Mouse (Mus musculus) heart, adult 18-20 months (tissue): ENCODE data around the gene Olfr643. TPM values are rescaled to one million over a fixed set of nuclear protein-coding genes. Genes with fewer than 3 reads are reported as not detected.

Source experiments
- DNase-seq, 2 experiments: peaks; one replicate each; pipeline ENCODE4 v3.0.0; 2021 to 2022; ENCODE audit warnings: mixed read lengths in 1 of 2
- long read RNA-seq, 2 experiments: library from polyadenylated mRNA; stranded (forward); transcript quantifications; one replicate each; pipeline ENCODE4 v2.0.0; 2021
- total RNA-seq, 2 experiments: library from RNA; stranded (reverse); gene quantifications; 2 replicates each; pipeline ENCODE4 v1.2.3; 2021

Gene Olfr643
- total RNA-seq = not detected
- long read RNA-seq, experiment 1 = 0 reads
- long read RNA-seq, experiment 2 = 0 reads

DNA sequence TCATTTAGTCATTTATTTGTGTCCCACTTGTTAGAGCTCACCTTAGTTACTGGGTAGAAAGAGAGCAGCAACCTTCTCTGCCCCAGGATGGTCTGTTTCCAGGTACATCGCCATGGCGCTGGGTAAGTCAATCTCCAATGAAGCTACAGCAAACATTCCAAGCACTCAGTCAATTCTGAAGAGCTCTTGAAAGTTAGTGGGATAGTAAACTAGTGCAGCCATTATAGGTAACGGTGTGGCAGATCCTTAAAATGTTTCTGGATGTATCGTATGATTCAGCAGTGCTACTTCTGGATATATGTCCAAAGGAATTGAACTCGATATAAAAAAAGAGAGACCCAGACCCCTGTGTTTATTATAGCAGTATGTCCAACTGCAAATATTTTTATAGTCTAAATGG, at the start of gene Olfr643:
Olfr643 (minus strand) TSS at position 101 of the 400 bp plus-strand sequence.
- no peak for DNase-seq

DNA sequence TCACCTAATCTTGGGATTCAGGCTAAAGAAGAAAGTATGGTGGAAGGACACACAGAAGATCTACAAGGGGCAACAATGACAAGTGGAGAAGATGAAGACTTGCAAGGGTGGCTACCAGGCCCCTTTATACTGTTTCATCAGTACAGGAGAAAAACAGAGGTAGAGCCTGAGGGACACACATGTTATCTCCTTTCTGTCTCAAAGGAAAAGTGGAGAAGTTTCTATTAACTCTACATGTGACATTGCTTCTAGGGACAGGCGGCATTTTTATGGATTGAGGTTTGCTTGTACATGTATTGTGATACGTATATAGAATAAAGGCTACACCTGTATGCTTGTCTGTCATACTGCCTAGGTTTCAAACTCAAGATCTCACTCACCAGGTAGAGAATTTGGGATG, 46.1 kb upstream of the Olfr643 start, which contains the start of gene Olfr648:
Olfr648 (minus strand) TSS at position 101 of the 400 bp plus-strand sequence.
- no peak for DNase-seq

DNA sequence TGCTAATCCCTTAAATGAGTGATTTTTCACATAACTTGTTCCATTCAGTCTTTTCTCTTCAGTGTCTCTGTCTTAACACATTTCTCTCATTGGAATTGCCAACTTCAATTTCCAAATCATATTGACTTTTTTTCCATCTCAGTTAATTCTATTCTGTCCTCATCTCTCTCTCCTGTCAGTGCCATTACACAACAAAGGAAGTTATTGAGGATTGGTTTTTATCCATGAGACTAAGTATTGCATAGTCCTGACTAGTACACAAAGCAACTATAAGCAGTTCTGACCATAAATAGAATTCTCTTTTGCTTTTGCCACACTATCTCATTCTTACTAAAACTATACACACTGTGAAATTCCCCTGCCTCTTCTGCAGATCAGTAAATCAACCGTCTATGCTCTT, 41.9 kb upstream of the Olfr643 start:
- DNase-seq = no peak

DNA sequence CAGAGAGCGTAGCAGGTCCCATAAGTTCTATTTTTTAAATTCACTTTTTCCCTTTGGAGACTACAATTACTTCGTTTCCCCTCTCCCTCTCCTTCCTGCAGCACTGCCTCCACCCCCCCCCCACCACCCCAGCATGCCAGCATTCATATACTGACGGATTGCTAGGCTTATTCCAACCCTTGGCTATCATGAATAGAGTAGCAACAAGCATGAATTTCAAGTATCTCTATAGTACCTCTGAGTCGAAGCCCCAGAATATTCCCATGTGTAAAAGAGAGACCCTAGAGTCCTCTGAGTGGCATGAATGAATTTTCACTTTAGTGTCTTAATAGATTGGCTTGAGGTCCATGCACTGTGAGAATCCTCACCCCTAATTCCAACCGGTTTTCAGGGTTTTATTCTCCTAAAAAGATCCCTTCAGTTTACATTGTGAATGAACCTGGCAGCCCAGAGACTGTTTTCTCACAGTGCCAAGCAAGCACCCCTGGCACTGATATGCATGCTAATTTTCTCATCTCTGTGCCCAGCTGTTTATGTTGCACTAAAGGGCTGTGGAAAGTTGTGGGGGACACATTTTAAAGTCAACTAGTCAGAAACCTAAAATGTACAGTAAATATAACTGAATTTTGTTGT, 41.3 kb upstream of the Olfr643 start:
- no peak for DNase-seq

DNA sequence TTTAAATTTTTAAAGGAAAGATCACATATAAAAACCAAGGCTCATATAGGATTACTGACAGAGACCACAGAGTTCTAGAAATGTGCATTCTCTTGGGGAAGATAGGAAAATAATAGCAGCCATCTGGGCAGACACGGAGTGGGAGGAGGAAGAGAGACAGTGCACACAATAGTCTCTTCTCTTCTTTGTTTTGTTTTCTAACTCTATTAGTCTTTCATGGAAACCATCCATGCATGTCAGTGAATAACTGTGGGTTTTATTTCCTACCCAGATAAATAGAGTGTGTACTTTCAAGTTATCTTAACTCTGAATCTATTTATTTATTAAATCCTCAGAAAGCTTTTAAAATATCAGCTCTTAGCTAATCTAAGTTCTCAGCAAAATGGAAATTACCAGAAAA, 37.9 kb upstream of the Olfr643 start:
- no peak for DNase-seq

DNA sequence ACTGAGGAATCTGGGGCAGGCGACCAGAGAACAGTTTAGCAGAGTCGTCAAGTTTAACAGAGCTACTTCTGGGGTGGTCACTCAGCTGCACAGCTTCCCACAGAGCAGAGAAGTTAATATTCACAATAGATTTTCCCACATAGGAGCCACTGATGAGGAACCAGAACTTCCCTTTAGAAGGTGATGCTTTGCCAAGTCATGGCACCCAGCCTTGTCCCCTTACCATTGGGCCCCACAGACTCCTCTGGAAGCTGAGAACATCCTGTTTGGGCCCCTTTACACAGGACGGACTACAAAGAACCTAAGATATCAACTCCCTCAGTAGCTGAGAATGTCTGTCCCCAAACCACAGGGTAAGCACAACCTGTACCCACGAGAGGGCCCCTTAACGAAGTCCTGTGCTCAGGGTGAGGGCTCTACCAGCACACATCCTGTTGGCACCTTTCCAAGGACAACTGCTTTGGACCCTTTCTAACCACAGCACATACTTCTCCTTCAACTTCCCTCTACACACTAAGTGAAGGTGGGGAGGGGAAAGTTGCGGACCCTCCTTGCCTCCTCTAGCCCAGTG, 32.5 kb upstream of the Olfr643 start:
- no peak for DNase-seq

DNA sequence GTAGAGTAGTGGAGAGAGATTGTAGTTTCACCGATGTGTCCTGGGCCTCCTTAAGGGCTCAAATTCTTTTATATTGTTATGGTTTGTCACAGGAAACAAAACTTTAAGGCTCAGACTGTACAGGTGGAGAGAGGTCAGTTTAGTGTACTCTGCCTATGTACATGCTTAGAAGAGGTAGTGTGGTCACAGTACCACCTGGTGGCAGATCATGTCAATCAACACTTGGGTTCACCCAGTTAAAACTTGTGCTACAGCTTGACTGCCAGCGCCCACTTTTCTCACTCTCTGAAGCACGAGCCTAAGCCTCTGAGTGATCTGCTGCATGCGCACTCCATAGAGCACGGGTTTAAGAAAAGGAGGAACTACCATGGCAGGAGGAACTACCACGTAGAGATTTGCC, 29.9 kb upstream of the Olfr643 start:
- no peak for DNase-seq

DNA sequence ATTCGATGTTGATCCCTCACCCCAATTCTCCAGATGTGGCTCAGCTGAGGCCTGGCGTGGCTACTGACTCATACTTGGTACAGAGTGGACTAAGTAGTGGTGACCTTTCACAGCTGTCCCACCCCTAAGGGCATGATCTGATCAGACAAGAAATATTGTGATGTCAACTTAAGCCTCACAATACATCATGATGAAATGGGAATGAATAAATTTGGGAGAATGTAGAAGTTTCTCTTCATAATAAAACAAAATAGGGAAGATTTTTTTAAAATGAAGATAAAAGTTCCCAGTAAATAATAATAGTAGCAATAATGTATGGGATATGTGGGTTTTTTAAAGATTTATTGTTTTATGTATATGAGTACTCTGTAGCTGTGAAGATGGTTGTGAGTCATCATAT, 13.3 kb upstream of the Olfr643 start, which contains the start of gene Ubqlnl:
Ubqlnl (minus strand) TSS at position 101 of the 400 bp plus-strand sequence.
- no peak for DNase-seq

DNA sequence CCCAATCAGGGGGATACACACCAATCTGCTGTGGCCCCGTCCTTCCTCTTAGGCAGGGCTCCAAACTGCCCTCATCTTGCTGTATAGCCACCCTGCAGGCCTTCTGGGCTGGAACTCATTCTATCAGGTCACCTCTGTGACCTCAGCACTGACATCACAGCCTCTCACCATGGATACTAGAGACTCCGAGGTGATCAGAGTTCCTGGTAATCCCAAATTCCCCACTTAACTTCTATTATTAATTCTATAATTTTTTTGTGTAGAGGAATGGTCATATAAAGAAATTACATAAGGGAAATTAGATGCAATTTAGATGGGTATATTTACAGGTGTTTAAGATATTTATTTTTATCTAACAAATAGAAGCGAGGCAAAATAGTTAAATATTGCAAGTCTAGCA, 6.0 kb upstream of the Olfr643 start, which contains the start of gene Ubqln3:
Ubqln3 (minus strand) TSS at position 101 of the 400 bp plus-strand sequence.
- DNase-seq = no peak

DNA sequence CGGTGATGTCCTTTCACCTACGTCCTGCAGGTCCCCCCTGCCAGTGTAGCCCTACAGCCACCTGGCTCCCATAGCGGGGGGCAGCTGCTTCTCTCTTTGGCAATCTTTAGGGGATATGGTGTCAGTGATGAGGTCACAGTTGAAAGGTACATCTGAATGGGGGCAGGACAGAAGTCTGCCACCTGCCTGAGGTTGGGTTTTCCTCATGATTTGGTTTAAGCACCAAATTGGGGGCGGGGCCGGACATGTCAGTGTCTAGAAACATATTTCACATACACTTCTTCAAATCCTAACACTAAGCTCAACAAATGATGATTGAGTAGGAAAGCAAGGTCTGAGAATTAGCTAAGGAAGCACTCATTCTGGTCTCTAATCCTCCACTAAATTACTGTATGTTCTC, 7.5 kb downstream of the Olfr643 start, which contains the start of gene Ubqln5:
Ubqln5 (minus strand) TSS at position 101 of the 400 bp plus-strand sequence.
- DNase-seq = no peak

DNA sequence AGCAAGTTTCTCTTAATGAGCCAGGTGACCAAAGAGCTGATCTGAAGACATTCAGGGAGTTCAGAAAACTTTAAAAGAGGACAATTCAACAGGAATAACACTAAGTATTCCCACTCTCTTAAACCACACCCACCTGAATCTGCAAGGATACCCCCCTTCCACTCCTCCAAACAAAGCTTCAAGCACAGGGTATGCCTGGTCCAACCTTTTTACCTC, 32.5 kb downstream of the Olfr643 start, which contains the start of gene Olfr646:
Olfr646 (plus strand) TSS at position 117 of the 216 bp plus-strand sequence.
- no peak for DNase-seq

DNA sequence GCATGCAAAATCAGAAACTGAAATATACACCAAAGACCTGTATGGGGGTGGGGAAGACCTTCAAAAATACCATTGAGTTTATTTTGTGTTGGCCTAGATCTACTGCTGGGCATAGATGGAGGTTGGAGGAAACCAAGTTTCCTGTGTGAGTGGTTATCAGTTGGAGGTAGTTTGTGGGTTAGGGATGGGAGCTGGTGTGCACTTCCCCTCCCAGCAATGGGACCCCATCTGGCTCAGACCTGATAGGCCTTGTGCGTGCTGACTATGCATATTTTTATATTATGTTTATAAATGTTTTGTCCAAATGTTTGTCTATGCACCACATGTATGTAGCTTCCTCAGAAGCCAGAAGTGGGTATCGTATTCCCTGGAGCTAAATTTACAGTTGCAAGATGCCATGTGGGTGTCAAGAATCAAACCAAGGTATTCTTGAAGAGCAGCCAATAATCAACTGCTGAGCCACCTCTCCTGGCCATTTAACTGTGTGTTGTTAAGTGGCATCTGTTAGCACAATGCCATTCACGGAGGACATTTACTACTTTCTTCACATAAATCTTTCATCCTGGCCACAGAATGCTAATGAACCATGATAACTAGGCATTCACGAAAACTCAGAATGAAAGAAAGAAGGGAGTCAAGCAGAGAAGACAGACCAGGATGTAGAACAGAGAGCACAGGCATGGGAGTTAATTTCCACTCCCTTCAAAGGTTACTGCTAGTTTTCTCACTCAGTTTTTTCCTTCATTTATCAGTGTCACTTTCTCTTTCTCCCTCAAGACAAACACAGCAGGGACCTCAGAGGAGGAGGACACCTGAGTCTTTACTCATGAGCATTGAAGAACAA, 33.1 kb downstream of the Olfr643 start:
- DNase-seq = no peak

DNA sequence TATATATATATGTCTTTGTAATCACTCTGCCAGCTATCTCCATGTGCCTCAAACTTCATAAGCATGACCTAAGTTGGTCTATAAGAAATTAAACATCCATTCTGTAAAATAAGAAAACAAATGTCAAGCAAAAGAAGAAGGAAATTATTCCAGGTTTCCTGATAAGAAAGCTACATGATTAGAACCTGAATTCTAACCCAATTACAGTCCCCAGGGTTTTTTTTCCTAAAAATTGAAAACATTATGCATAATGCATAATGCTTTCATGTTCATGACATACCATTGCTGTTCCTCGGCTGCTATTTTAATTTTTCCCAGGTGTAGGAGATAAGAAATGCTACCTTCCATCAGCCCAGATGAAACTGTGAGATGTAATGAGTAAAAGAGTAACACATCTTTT, 51.8 kb downstream of the Olfr643 start, which contains the start of gene Olfr645:
Olfr645 (minus strand) TSS at position 101 of the 400 bp plus-strand sequence.
- no peak for DNase-seq

DNA sequence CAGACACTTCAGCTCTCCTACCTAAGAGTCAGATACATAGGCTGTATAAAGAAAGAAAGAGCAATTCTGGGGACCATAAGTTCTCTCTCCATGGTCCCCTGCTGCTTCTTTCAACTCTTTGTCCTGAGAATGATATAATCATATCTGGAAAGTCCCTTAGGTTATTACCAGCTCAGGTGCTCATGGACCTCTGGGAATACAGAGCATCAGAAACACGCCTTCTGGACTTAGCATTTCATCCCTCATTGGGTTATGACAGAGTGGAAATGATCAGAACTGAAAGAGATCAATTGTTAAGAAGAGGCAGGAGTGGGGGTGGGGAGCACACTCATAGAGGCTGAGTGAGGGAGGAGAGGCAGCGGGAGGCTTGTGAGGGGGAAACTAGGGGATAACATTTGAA, 65.4 kb downstream of the Olfr643 start, which contains the start of gene Olfr644:
Olfr644 (minus strand) TSS at position 101 of the 400 bp plus-strand sequence.
- DNase-seq = no peak

DNA sequence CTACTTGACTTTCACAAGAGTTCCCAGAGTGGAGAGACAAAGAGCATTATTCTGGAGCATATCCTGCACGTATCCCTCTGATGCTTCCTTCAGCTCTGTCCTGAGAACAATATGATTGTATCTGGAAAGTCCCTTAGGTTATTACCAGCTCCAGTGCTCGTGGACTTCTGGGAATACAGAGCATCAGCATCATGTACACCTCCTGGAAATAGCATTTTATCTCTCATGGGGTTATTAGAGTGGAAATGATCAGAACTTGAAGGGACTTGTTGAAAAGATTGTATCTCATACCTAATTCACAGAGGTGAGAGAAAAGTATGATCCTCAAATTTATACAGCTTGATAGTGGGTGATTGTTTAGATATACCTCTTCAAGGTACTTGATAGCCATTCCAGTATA, 75.9 kb downstream of the Olfr643 start, which contains the start of gene 4930516K23Rik:
4930516K23Rik (minus strand) TSS at position 101 of the 400 bp plus-strand sequence.
- DNase-seq = no peak

DNA sequence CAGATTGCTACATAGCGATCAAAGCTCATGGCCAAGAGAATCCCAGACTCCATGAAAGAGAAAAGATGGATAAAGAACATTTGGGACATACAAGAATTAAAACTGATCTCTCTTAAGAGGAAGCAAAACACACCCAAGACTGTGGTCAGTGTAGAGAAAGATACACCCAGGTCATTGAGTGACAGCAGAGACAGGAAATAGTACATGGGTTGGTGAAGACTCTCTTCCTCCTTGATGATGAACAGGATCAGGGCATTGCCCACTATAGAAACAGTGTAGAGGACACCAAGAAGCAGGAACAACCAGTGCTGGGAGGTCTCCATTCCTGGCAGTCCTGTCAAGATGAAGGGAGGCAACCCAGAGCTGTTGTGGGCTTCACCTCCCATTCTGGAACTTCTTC, 78.0 kb downstream of the Olfr643 start:
- DNase-seq = no peak

DNA sequence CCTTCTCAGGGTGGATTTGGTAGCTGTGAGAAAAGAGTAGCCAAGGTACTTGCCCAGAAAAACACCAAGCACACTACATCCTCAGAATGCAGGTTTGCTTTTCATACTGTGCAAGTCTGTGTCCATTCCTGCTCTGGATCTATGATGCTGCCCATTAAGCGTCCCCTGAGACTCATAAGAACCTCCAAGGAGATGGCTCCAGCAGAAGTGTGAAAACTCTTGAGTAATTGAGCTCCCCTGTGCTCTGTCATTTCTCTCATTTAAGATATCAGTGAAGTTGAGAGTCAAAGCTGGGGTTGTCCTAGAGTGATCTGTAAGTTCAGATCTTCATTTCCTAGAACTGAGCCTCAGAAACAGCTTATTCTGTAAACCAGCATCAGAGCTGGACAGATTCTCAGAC, 84.6 kb downstream of the Olfr643 start, which contains the start of gene Olfr642:
Olfr642 (minus strand) TSS at position 101 of the 400 bp plus-strand sequence.
- DNase-seq = no peak

DNA sequence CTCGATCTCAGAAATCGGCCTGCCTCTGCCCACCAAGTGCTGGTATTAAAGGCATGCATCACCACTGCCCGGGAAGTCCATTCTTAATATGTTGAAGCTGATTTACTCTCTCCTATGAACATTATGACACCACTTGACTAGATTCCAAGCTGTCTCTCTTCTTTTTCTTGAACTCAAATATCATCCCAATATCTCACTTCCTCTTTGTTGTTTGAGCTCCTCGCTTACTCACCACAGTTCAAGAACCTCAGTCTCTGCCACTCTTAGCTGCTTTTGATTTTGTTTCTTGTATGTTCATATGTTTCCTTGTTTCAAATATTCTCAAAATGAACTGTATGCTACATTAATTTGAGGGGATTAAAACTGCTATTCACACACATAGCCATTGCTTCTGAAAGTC, 86.5 kb downstream of the Olfr643 start:
- DNase-seq = no peak

DNA sequence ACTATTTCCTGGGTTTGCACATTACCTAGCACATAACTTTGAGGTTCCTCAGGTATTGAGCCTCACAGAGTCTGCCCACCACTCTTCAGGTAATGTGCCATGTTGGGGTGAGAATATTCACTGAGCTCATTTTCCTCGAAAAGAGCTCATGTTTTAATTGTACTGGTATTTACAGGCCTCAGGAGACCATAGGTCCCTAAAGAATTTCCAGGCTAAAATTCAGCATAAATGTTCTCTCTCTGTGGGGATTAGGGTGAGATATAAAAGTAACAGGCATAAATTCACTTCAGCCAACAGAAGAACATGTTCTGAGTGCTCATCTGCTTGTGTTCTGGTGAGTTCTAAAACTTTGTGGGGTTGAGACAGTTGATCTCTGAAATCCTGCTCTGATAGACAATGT, 102.1 kb downstream of the Olfr643 start, which contains the start of gene Olfr641:
Olfr641 (plus strand) TSS at position 301 of the 400 bp plus-strand sequence.
- DNase-seq = no peak

DNA sequence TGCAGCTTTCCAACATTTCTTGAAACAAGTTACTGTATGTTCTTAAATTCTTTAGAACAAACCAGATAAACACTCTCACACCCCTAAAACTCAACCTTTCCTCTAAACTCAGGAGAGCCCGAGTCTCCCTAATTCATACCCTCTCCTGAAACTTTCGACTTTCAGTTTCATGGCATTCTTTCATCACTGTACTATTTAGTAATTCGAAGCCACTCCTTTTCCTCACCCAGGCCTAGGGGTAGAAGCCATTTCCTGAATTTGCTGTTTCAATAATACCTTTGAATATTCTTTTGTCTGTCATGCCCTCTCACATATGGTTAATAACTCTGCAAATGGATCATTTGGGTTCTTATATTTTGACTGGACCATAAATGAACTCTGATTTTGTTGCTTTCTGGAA, 110.2 kb downstream of the Olfr643 start:
- DNase-seq = no peak

DNA sequence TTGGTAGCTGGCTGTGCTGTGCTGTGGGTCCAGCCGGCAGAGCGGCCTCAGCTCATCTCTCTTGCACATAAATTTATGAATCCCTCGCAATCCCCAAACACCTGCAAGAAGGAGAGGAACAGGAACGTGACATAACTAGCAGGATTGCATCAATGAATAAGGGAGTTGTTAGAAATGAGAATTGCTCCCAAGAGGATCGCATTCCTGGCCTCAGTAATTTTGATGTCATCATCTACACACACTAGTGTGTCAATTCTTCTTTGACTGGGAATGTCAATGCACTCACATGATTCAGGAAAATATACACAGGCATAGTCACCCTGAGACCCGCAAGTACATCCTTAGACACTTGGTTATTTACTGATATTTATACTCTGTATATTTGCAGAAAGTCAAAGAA, 111.7 kb downstream of the Olfr643 start, which contains the start of gene Olfr640:
Olfr640 (minus strand) TSS at position 101 of the 400 bp plus-strand sequence.
- no peak for DNase-seq

DNA sequence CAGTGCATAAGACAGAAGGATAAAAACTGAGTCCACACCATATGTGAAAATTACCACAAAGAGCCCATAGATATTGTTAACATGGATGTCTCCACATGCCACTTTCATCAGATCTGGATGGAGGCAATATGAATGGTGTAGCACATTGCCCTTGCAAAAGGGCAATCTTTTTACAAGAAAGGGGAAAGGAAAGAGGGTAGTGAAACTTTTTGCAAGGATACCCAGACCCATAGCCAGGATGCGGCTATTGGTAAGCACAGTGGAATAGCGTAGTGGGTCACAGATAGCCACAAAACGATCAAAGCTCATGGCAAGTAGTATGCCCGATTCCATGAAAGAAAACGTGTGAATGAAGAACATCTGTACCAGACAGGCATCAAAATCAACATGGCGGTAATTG, 115.6 kb downstream of the Olfr643 start:
- DNase-seq = no peak

DNA sequence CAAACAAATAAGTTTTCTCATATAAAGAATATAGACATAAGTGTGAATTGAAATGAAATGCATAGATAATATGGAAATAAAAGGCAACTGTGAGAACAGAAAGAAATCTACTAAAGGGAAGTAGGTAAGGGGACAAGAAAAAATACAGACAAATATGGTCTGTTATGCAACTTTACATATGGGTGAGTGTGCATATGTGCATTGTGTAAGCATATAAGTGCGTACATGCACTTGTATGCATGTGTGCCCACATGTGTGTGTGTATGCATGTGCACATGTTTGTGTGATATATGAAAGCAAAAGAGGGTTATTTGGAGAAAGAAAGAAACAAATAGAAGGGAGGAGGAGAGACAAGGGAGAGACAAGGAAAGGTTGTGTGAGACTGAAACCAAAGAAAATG, 118.3 kb downstream of the Olfr643 start:
- DNase-seq = no peak
